Comparison of ENCODE assay signal across 8 mouse cellular contexts in genomic region chr6:82702593-82703017, GRCm38 (mm10). TPM values are rescaled to one million over a fixed set of nuclear protein-coding genes. Genes with fewer than 3 reads are reported as not detected.
A peak's percentile ranks its signal among the peaks of the same experiment; 100 is the strongest.
DNase-seq lines count a peak whose midpoint lies in the region; ATAC-seq and TF ChIP-seq lines count a peak whose summit lies in the region.

No protein-coding gene starts in this region.

- no peak overlapping the region for H3K4me3 ChIP-seq in embryonic facial prominence, embryonic 15.5 days (replicated peaks)
- no peak overlapping the region for H3K4me3 ChIP-seq in heart, embryonic 10.5 days
- H3K4me3 ChIP-seq in kidney, postnatal 0 days (replicated peaks; ENCODE audit: low read depth, low read length): no peak overlapping the region
- H3K4me3 ChIP-seq in liver, embryonic 11.5 days (ENCODE audit: low read depth, low read length): no peak overlapping the region

- no peaks in the 10 kb centered on the region for H3K36me3 ChIP-seq in embryonic facial prominence, embryonic 15.5 days
- no peaks in the 10 kb centered on the region for H3K36me3 ChIP-seq in heart, embryonic 10.5 days
- H3K36me3 ChIP-seq in kidney, postnatal 0 days (ENCODE audit: insufficient read depth, low read length): no peaks in the 10 kb centered on the region
- H3K36me3 ChIP-seq in liver, embryonic 11.5 days (ENCODE audit: control insufficient read depth, insufficient read depth, low read length): no peaks in the 10 kb centered on the region
- no peaks in the 10 kb centered on the region for H3K36me3 ChIP-seq in splenic B cell, adult 2 months (ENCODE audit: control insufficient read depth, insufficient read depth, low read length, poor library complexity, severe bottlenecking)

- no peaks in the 10 kb centered on the region for H3K9me3 ChIP-seq in embryonic facial prominence, embryonic 15.5 days (replicated peaks)
- no peaks in the 10 kb centered on the region for H3K9me3 ChIP-seq in heart, embryonic 10.5 days
- no peaks in the 10 kb centered on the region for H3K9me3 ChIP-seq in kidney, postnatal 0 days (replicated peaks; ENCODE audit: low read length)
- no peaks in the 10 kb centered on the region for H3K9me3 ChIP-seq in liver, embryonic 11.5 days (ENCODE audit: control insufficient read depth, low read length)

- DNase-seq in 416B (ENCODE audit: low read depth): peak; percentile 91
- DNase-seq in adrenal gland, postnatal 36 days: peak; percentile 93 to 95
- peak; percentile 93 for DNase-seq in heart, embryonic 10.5 days (ENCODE audit: low spot score)
- DNase-seq in kidney, postnatal 0 days (ENCODE audit: low spot score): peak; percentile 88
- peak; percentile 84 for DNase-seq in liver, embryonic 11.5 days (ENCODE audit: low spot score)
- peak; percentile 89 for DNase-seq in naive thymus-derived CD4-positive, alpha-beta T cell, adult 2 months (ENCODE audit: low read depth)
- peak; percentile 89 for DNase-seq in splenic B cell, adult 2 months (ENCODE audit: low read depth, low spot score)

- no peak overlapping the region for H3K27ac ChIP-seq in embryonic facial prominence, embryonic 15.5 days (replicated peaks)
- H3K27ac ChIP-seq in heart, embryonic 10.5 days: no peak overlapping the region
- no peak overlapping the region for H3K27ac ChIP-seq in kidney, postnatal 0 days
- H3K27ac ChIP-seq in liver, embryonic 11.5 days (ENCODE audit: low read depth, low read length): no peak overlapping the region

- peak; percentile 98 for TF ChIP-seq CTCF in kidney, postnatal 0 days (IDR thresholded peaks at IDR 0.05; ENCODE audit: low read depth)

- no peak overlapping the region for H3K9ac ChIP-seq in embryonic facial prominence, embryonic 15.5 days
- H3K9ac ChIP-seq in kidney, postnatal 0 days (ENCODE audit: low read depth, low read length): no peak overlapping the region
- no peak overlapping the region for H3K9ac ChIP-seq in liver, embryonic 11.5 days (ENCODE audit: low read depth, low read length)

- peaks cover 11% of the 10 kb centered on the region; the same call in 1 of the 2 replicates for H3K4me1 ChIP-seq in embryonic facial prominence, embryonic 15.5 days
- 0 out of 2 replicates have a peak, but pooled peaks cover 2% of the 10 kb centered on the region for H3K4me1 ChIP-seq in heart, embryonic 10.5 days
- no peaks in the 10 kb centered on the region for H3K4me1 ChIP-seq in kidney, postnatal 0 days (replicated peaks; ENCODE audit: insufficient read depth, low read length)
- no peaks in the 10 kb centered on the region for H3K4me1 ChIP-seq in liver, embryonic 11.5 days (replicated peaks; ENCODE audit: control insufficient read depth, insufficient read depth, low read length)

- no peak overlapping the region for H3K4me2 ChIP-seq in embryonic facial prominence, embryonic 15.5 days (replicated peaks)
- no peak overlapping the region for H3K4me2 ChIP-seq in kidney, postnatal 0 days (ENCODE audit: low read length)
- no peak overlapping the region for H3K4me2 ChIP-seq in liver, embryonic 11.5 days

- no peaks in the 10 kb centered on the region for H3K27me3 ChIP-seq in embryonic facial prominence, embryonic 15.5 days
- H3K27me3 ChIP-seq in heart, embryonic 10.5 days (ENCODE audit: insufficient read depth, poor library complexity, severe bottlenecking): no peaks in the 10 kb centered on the region
- H3K27me3 ChIP-seq in kidney, postnatal 0 days (ENCODE audit: insufficient read depth, low read length): no peaks in the 10 kb centered on the region
- H3K27me3 ChIP-seq in liver, embryonic 11.5 days (replicated peaks; ENCODE audit: control insufficient read depth, insufficient read depth, low read length): no peaks in the 10 kb centered on the region
- no peaks in the 10 kb centered on the region for H3K27me3 ChIP-seq in splenic B cell, adult 2 months (ENCODE audit: control insufficient read depth, insufficient read depth, low read length, poor library complexity, severe bottlenecking)

- WGBS in embryonic facial prominence, embryonic 15.5 days: 30% methylated on average over 16 of the region's 16 CpGs
- WGBS in heart, embryonic 10.5 days: 31% methylated on average over 16 of the region's 16 CpGs
- WGBS in kidney, postnatal 0 days: 25% methylated on average over 16 of the region's 16 CpGs
- WGBS in liver, embryonic 11.5 days: 29% methylated on average over 16 of the region's 16 CpGs

- ATAC-seq in embryonic facial prominence, embryonic 15.5 days (ENCODE audit: insufficient number of reproducible peaks, low FRiP score, low TSS enrichment, low read depth): 0 out of 2 replicates have a peak, but pooled peaks have one; percentile 56
- peak; percentile 81 for ATAC-seq in kidney, postnatal 0 days (replicated peaks; ENCODE audit: low FRiP score, low read depth)
- ATAC-seq in liver, embryonic 11.5 days (replicated peaks; ENCODE audit: low FRiP score): peak; percentile 81

RNA-seq across cellular contexts. Expression of gene Pole4, which starts 2.6 kb away (rescaled TPM):
- total RNA-seq in adrenal gland, postnatal 36 days (2021): 10 to 100 TPM; 43.1 to 50.3 TPM
- polyA plus RNA-seq in embryonic facial prominence, embryonic 15.5 days (2015; fragmentation: Nextera tagmentation; extraction: Ambion mirVana): 89.2 and 89.9 TPM in 2 replicates
- polyA plus RNA-seq in heart, embryonic 10.5 days (2016; fragmentation: Nextera tagmentation; extraction: Ambion mirVana): 105 and 121 TPM in 2 replicates
- 117 and 123 TPM in 2 replicates for polyA plus RNA-seq in kidney, postnatal 0 days (2015; fragmentation: Nextera tagmentation; extraction: Ambion mirVana)
- polyA plus RNA-seq in liver, embryonic 11.5 days (2014; fragmentation: Nextera tagmentation; extraction: Ambion mirVana): 106 and 108 TPM in 2 replicates
